Mouse (Mus musculus) myocyte (in vitro differentiated cells): Measurements from ENCODE around the gene Plekha8. TPM values are rescaled to one million over a fixed set of nuclear protein-coding genes. Genes with fewer than 3 reads are reported as not detected.
A peak's percentile ranks its signal among the peaks of the same experiment; 100 is the strongest.

Experiments used
- H3K27me3 ChIP-seq: one replicate; pipeline ENCODE4 v1.6.1; 2011; ENCODE audit not compliant: control insufficient read depth, insufficient read depth, insufficient read length
- H3K36me3 ChIP-seq: one replicate; pipeline ENCODE4 v1.6.1; 2011; ENCODE audit not compliant: control insufficient read depth, insufficient read depth
- H3K4me2 ChIP-seq: one replicate; pipeline ENCODE4 v1.6.1; 2011; ENCODE audit warnings: low read depth, control low read depth
- H3K4me3 ChIP-seq: one replicate; pipeline ENCODE4 v1.5.1; 2011; ENCODE audit warnings: mild to moderate bottlenecking, control low read depth, moderate library complexity
- H3K79me2 ChIP-seq: one replicate; pipeline ENCODE4 v1.6.1; 2011; ENCODE audit not compliant: control insufficient read depth, insufficient read depth
- H3ac ChIP-seq: one replicate; pipeline ENCODE4 v1.6.1; 2011; ENCODE audit not compliant: control insufficient read depth, insufficient read length
- CEBPB ChIP-seq: IDR thresholded peaks from 2 replicates; pipeline ENCODE4 v1.6.1; 2011; ENCODE audit warnings: mild to moderate bottlenecking, moderate library complexity; ENCODE audit not compliant: poor library complexity, insufficient read depth, severe bottlenecking
- E2F4 ChIP-seq: IDR thresholded peaks from one replicate; pipeline ENCODE4 v1.6.1; 2011; ENCODE audit warnings: mild to moderate bottlenecking, control low read depth, moderate library complexity; ENCODE audit not compliant: insufficient read depth
- MAX ChIP-seq: IDR thresholded peaks from one replicate; pipeline ENCODE4 v1.6.1; 2011; ENCODE audit warnings: low read depth, mild to moderate bottlenecking, control low read depth
- MYOD1 ChIP-seq, 3 experiments: IDR thresholded peaks; one replicate each; pipeline ENCODE4 v1.6.1; 2011; ENCODE audit warnings: control low read depth in 2 of 3, low read depth in 2 of 3, mild to moderate bottlenecking in 2 of 3, moderate library complexity in 1 of 3; ENCODE audit not compliant: insufficient read length in 2 of 3, control insufficient read depth in 1 of 3
- MYOG ChIP-seq, 3 experiments: IDR thresholded peaks; one replicate each; pipeline ENCODE4 v1.6.1; 2011; ENCODE audit warnings: control low read depth in 2 of 3, low read depth in 2 of 3, mild to moderate bottlenecking in 2 of 3; ENCODE audit not compliant: insufficient read length in 2 of 3, control insufficient read depth in 1 of 3, insufficient read depth in 1 of 3
- POLR2A ChIP-seq: IDR thresholded peaks from one replicate; pipeline ENCODE4 v1.6.1; 2011; ENCODE audit warnings: low read depth, mild to moderate bottlenecking, control low read depth, moderate library complexity; ENCODE audit not compliant: insufficient read length
- POLR2AphosphoS2 ChIP-seq: IDR thresholded peaks from one replicate; pipeline ENCODE4 v1.6.1; 2011; ENCODE audit warnings: low read depth, control low read depth; ENCODE audit not compliant: insufficient read length
- REST ChIP-seq: IDR thresholded peaks from one replicate; pipeline ENCODE4 v1.6.1; 2011; ENCODE audit warnings: mild to moderate bottlenecking, control low read depth, moderate library complexity; ENCODE audit not compliant: insufficient read depth, insufficient read length
- SRF ChIP-seq: IDR thresholded peaks from one replicate; pipeline ENCODE4 v1.6.1; 2011; ENCODE audit warnings: low read depth; ENCODE audit not compliant: control insufficient read depth, insufficient read length
- TCF12 ChIP-seq: IDR thresholded peaks from one replicate; pipeline ENCODE4 v1.6.1; 2011; ENCODE audit warnings: mild to moderate bottlenecking, control low read depth; ENCODE audit not compliant: poor library complexity, insufficient read depth, severe bottlenecking
- TCF3 ChIP-seq: IDR thresholded peaks from one replicate; pipeline ENCODE4 v1.6.1; 2011; ENCODE audit warnings: low read depth, control low read depth; ENCODE audit not compliant: insufficient read length
- USF1 ChIP-seq: IDR thresholded peaks from one replicate; pipeline ENCODE4 v1.6.1; 2011; ENCODE audit warnings: low read depth, mild to moderate bottlenecking, control low read depth, moderate library complexity
- polyA plus RNA-seq: library from polyadenylated mRNA; unstranded; fragments of >200 nt; fragmentation: generic; extraction: Trizol; gene quantifications from one replicate; pipeline ENCODE4 v1.2.1, GENCODE M21; 2012; ENCODE audit warnings: missing spikeins

Plekha8 gene
- polyA plus RNA-seq, 1 experiment, result 3.6 TPM

DNA sequence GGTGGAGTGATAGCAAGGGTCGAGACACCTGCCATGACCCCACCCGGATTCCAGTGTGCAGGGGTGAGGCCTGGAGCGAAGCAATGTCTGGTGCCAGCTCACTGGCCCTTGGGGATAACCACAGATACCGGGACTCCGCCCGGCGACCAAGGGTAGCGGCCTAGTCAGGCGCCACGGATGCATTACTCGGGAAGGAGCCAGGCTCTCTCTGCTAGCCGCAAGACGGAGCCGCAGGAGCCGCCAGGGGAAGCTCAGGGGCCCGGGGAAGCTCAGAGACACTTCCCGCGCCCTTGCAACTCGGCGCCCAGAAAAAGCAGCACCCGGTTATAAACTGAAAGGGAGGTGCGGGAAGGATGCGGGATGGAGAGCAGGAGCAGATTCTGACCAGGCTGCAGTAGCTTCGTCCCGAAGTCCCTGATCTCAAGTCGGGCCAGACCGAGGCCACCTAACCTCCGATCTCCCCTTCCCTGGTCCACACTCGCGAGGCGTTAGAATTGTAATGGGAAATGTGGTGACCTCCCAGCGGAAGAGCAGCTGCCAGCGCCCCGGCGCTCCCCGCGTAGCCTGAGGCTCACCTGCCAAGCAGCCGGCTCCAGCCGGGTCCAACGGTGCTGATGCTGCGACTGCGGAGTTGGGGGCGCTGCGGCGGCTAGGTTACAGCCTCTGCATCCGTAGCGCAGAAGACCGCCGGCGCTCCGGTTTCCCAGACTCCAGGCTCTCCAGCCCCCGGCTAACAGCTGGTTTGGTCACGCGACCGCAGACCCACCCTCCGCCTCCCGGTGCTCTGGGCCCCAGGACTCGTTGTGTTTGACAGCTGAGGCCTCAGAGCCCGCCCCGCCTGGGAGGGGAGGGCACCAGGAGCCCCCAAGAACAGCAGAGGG, 29.0 kb upstream of the Plekha8 start, which contains the start of gene Scrn1:
Gene Scrn1 (minus strand): TSS at position 825 of the 881 bp plus-strand sequence.
- Histone ChIP-seq H3K79me2 (no peaks in the 10 kb centered on the region), H3K36me3 (no peaks in the 10 kb centered on the region), H3K4me2 (peak within 1 kb of the TSS; percentile 97), H3K4me3 (peak within 1 kb of the TSS; percentile 54), H3K27me3 (no peaks in the 10 kb centered on the region), H3ac (peak within 1 kb of the TSS; percentile 12)
- TF ChIP-seq SRF, result no peak
- no peak for TF ChIP-seq CEBPB
- TF ChIP-seq MYOD1 (IDR thresholded peaks at IDR 0.05; ENCODE audit: control insufficient read depth in 1 of 3, insufficient read length in 2 of 3, low read depth in 2 of 3), result peak in 2 of 3 experiments; percentile 48 to 62
- TF ChIP-seq REST, result no peak
- TF ChIP-seq POLR2AphosphoS2, result no peak
- no peak for TF ChIP-seq MAX
- TF ChIP-seq TCF12, result no peak
- TF ChIP-seq USF1, result peak; percentile 27
- TF ChIP-seq TCF3, result no peak
- peak in 2 of 3 experiments; percentile 72 to 86 for TF ChIP-seq MYOG (IDR thresholded peaks at IDR 0.05; ENCODE audit: control insufficient read depth in 1 of 3, insufficient read depth in 1 of 3, insufficient read length in 2 of 3, low read depth in 2 of 3)
- TF ChIP-seq E2F4, result no peak

GRCm38 (mm10) chr6:54566546-54566919, 28.4 kb upstream of the Plekha8 start:
- Histone ChIP-seq H3K4me3 (peak overlapping the region; percentile 54), H3K4me2 (peak overlapping the region; percentile 97), H3K27me3 (no peaks in the 10 kb centered on the region), H3K36me3 (no peaks in the 10 kb centered on the region), H3K79me2 (no peaks in the 10 kb centered on the region), H3ac (no peak overlapping the region)
- no peak for TF ChIP-seq TCF3

DNA sequence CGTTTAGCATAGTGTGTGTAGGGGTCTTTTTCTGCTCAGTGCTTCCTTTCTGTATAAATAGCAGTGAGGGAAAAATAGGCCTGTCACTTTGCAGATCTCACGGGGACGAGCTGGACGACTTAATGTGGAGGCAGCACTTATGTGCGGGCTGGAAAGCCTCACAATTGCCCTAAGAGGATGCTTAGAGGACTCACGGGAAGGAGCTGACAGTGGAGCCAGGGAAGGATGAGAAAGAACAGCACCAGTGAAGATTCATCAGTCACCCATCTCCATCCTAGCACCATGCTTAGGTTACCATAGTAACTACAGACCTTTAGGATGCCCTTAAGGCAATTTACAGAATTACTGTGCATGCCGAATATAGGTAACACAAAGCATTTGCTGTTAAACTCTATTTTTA, 25.1 kb upstream of the Plekha8 start:
- Histone ChIP-seq H3K79me2 (no peaks in the 10 kb centered on the region), H3K4me3 (no peak overlapping the region), H3K4me2 (no peak overlapping the region), H3K36me3 (no peaks in the 10 kb centered on the region), H3K27me3 (no peaks in the 10 kb centered on the region), H3ac (no peak overlapping the region)
- TF ChIP-seq CEBPB, result no peak
- TF ChIP-seq MYOG (IDR thresholded peaks at IDR 0.05; ENCODE audit: control insufficient read depth in 1 of 3, insufficient read depth in 1 of 3, insufficient read length in 2 of 3, low read depth in 2 of 3), result no peak
- no peak for TF ChIP-seq SRF
- no peak for TF ChIP-seq TCF12
- TF ChIP-seq USF1, result no peak
- no peak for TF ChIP-seq POLR2AphosphoS2
- no peak for TF ChIP-seq REST
- TF ChIP-seq MAX, result no peak
- no peak for TF ChIP-seq POLR2A
- TF ChIP-seq MYOD1 (IDR thresholded peaks at IDR 0.05; ENCODE audit: control insufficient read depth in 1 of 3, insufficient read length in 2 of 3, low read depth in 2 of 3), result no peak
- TF ChIP-seq E2F4, result no peak
- no peak for TF ChIP-seq TCF3

- no peaks in the 10 kb centered on the region for H3K27me3 ChIP-seq
- no peaks in the 10 kb centered on the region for H3K79me2 ChIP-seq
- no peak overlapping the region for H3ac ChIP-seq
- H3K4me2 ChIP-seq, result peak overlapping the region; percentile 46
- no peaks in the 10 kb centered on the region for H3K36me3 ChIP-seq
- no peak overlapping the region for H3K4me3 ChIP-seq
- TF ChIP-seq POLR2A, result no peak
- no peak for TF ChIP-seq REST
- TF ChIP-seq MYOD1 (IDR thresholded peaks at IDR 0.05; ENCODE audit: control insufficient read depth in 1 of 3, insufficient read length in 2 of 3, low read depth in 2 of 3), result no peak
- TF ChIP-seq TCF3, result no peak
- no peak for TF ChIP-seq CEBPB
- no peak for TF ChIP-seq MAX
Measured at GRCm38 (mm10) chr6:54573218-54573955, 21.5 kb upstream of the Plekha8 start.

- no peak overlapping the region for H3K4me3 ChIP-seq
- H3K4me2 ChIP-seq, result no peak overlapping the region
- no peaks in the 10 kb centered on the region for H3K27me3 ChIP-seq
- no peak for TF ChIP-seq REST
- no peak for TF ChIP-seq POLR2A
- no peak for TF ChIP-seq MAX
- TF ChIP-seq CEBPB, result no peak
- TF ChIP-seq E2F4, result no peak
- TF ChIP-seq USF1, result no peak
- no peak for TF ChIP-seq SRF
- no peak for TF ChIP-seq POLR2AphosphoS2
- TF ChIP-seq MYOD1 (IDR thresholded peaks at IDR 0.05; ENCODE audit: control insufficient read depth in 1 of 3, insufficient read length in 2 of 3, low read depth in 2 of 3), result no peak
- TF ChIP-seq TCF3, result no peak
- no peak for TF ChIP-seq TCF12
- TF ChIP-seq MYOG (IDR thresholded peaks at IDR 0.05; ENCODE audit: control insufficient read depth in 1 of 3, insufficient read depth in 1 of 3, insufficient read length in 2 of 3, low read depth in 2 of 3), result no peak
- H3K36me3 ChIP-seq, result no peaks in the 10 kb centered on the region
- no peak overlapping the region for H3ac ChIP-seq
- H3K79me2 ChIP-seq, result no peaks in the 10 kb centered on the region
Measured at GRCm38 (mm10) chr6:54586175-54586574, 8.7 kb upstream of the Plekha8 start.
